Mouse (Mus musculus): ENCODE measurements around the gene Mthfd1l. TPM values are rescaled to one million over a fixed set of nuclear protein-coding genes. Genes with fewer than 3 reads are reported as not detected.

The Mthfd1l gene
- 13.3 and 13.7 TPM in 2 replicates for polyA plus RNA-seq (2016; fragmentation: Nextera tagmentation; extraction: Ambion mirVana)

- Histone ChIP-seq H3K9ac (replicated peaks) (peak within 1 kb of the TSS; percentile 83), H3K4me3 (replicated peaks) (peak within 1 kb of the TSS; percentile 68), H3K27ac (peak within 1 kb of the TSS; percentile 91), H3K4me2 (peak within 1 kb of the TSS; percentile 90), H3K27me3 (no peaks in the 10 kb centered on the region), H3K36me3 (no peaks in the 10 kb centered on the region), H3K4me1 (replicated peaks) (peaks cover 32% of the 10 kb centered on the region), H3K9me3 (no peaks in the 10 kb centered on the region)
- ATAC-seq (ENCODE audit: insufficient number of reproducible peaks, insufficient read depth, low FRiP score, low TSS enrichment, low read depth): peak; percentile 73
- WGBS: under 1% methylated on average over 40 of the region's 40 CpGs
Measured at GRCm38 (mm10) chr10:3972981-3973588, at the start of gene Mthfd1l. Gene Mthfd1l, plus strand, starts transcription at chr10:3973118.

GRCm38 (mm10) chr10:3928008-3928545 lies 44.8 kb upstream of the Mthfd1l start:
- Histone ChIP-seq H3K27me3 (no peaks in the 10 kb centered on the region), H3K4me2 (no peak overlapping the region), H3K9me3 (no peaks in the 10 kb centered on the region), H3K4me3 (replicated peaks) (no peak overlapping the region), H3K27ac (no peak overlapping the region), H3K9ac (replicated peaks) (no peak overlapping the region), H3K36me3 (0 out of 2 replicates have a peak, but pooled peaks cover 5% of the 10 kb centered on the region), H3K4me1 (replicated peaks) (no peaks in the 10 kb centered on the region)
- 73% methylated on average over 4 of the region's 4 CpGs for WGBS
- ATAC-seq (ENCODE audit: insufficient number of reproducible peaks, insufficient read depth, low FRiP score, low TSS enrichment, low read depth): no peak

- H3K27me3 ChIP-seq: no peaks in the 10 kb centered on the region
- no peaks in the 10 kb centered on the region; the same call in 1 of the 2 replicates for H3K4me1 ChIP-seq (replicated peaks)
- no peaks in the 10 kb centered on the region for H3K9me3 ChIP-seq
- H3K4me2 ChIP-seq: no peak overlapping the region
- H3K27ac ChIP-seq: no peak overlapping the region
- 0 out of 2 replicates have a peak, but pooled peaks cover 5% of the 10 kb centered on the region for H3K36me3 ChIP-seq
- no peak overlapping the region for H3K4me3 ChIP-seq (replicated peaks)
- H3K9ac ChIP-seq (replicated peaks): no peak overlapping the region
- no peak for ATAC-seq (ENCODE audit: insufficient number of reproducible peaks, insufficient read depth, low FRiP score, low TSS enrichment, low read depth)
Measured at GRCm38 (mm10) chr10:3931831-3932230, 41.1 kb upstream of the Mthfd1l start.

DNA sequence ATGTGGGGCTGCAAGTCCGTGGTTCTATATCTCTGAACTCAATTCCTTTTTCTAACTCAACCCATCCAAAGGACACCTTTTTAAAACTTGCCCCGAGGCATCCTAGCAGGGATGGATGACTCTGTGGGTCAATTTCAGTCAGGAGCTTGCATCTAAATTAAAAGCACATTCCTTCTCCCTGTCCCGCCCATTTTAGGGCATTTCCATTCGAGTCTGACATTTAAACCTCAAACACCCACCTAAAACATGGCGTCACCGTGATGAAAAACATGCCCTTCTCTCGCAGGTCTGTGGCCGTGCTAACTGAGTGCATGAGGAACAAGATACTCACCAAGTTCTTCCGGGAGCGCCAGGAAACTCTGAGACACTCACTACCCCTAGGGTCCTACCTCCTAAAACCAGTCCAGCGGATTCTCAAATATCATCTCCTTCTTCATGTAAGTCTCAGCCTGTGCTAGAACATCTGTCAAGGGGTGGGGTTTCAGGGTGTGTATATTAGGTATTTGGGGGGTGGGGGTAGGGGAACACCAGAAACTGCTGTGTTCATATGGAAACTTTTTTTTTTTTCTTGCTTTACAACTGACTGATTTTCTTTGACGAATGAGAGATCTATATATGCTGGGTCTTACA lies 39.5 kb upstream of the Mthfd1l start:
- H3K9me3 ChIP-seq: no peaks in the 10 kb centered on the region
- no peak overlapping the region for H3K4me2 ChIP-seq
- H3K4me1 ChIP-seq (replicated peaks): no peaks in the 10 kb centered on the region; the same call in 1 of the 2 replicates
- WGBS: 43% methylated on average over 12 of the region's 12 CpGs
- no peak overlapping the region for H3K27ac ChIP-seq
- no peak overlapping the region for H3K4me3 ChIP-seq (replicated peaks)
- H3K27me3 ChIP-seq: no peaks in the 10 kb centered on the region
- peaks cover 5% of the 10 kb centered on the region; the same call in 1 of the 2 replicates for H3K36me3 ChIP-seq
- no peak overlapping the region for H3K9ac ChIP-seq (replicated peaks)
- no peak for ATAC-seq (ENCODE audit: insufficient number of reproducible peaks, insufficient read depth, low FRiP score, low TSS enrichment, low read depth)

- H3K4me3 ChIP-seq (replicated peaks): no peak overlapping the region
- no peak for ATAC-seq (ENCODE audit: insufficient number of reproducible peaks, insufficient read depth, low FRiP score, low TSS enrichment, low read depth)
- peaks cover 12% of the 10 kb centered on the region for H3K4me1 ChIP-seq (replicated peaks)
- H3K9ac ChIP-seq (replicated peaks): no peak overlapping the region
- 0 out of 2 replicates have a peak, but pooled peaks cover 4% of the 10 kb centered on the region for H3K9me3 ChIP-seq
- H3K4me2 ChIP-seq: no peak overlapping the region
- H3K36me3 ChIP-seq: peaks cover 6% of the 10 kb centered on the region; the same call in 1 of the 2 replicates
- no peaks in the 10 kb centered on the region for H3K27me3 ChIP-seq
- no peak overlapping the region for H3K27ac ChIP-seq
Measured at GRCm38 (mm10) chr10:3936864-3937263, 36.1 kb upstream of the Mthfd1l start.

DNA sequence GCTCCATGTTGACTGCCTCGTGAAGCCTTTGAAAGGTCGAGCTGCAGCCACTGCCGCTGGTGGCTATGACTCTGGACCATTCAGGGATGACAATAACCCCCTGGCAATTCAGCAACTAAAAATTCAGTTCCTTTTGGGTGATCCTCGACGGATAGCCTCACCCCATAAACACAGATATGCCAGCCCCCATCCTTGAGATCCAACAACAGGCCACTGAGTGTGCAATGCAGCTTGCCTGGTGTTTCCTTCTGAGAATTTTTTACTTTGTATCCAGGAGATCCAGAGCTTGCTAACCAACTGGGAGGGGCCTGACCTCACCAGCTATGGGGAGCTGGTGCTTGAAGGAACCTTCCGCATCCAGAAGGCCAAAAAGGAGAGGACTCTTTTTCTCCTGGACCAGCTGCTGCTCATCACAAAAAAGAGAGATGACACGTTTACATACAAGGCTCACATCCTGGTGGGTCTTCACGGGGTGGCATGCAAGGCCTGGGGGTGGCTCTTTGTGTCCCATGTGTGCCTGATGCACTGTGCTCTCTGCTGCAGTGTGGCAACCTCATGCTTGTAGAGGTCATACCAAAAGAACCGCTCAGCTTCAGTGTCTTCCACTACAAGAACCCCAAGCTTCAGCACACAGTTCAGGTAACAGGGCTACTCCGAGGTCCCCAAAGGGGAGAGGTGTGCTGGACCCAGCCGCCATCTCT lies 32.9 kb upstream of the Mthfd1l start:
- Histone ChIP-seq H3K4me3 (replicated peaks) (no peak overlapping the region), H3K9me3 (0 out of 2 replicates have a peak, but pooled peaks cover 4% of the 10 kb centered on the region), H3K4me1 (replicated peaks) (peaks cover 19% of the 10 kb centered on the region), H3K4me2 (no peak overlapping the region), H3K27me3 (no peaks in the 10 kb centered on the region; the same call in 1 of the 2 replicates), H3K9ac (replicated peaks) (no peak overlapping the region), H3K27ac (0 out of 2 replicates have a peak overlapping the region, but pooled peaks have one; percentile 19), H3K36me3 (peaks cover 6% of the 10 kb centered on the region; the same call in 1 of the 2 replicates)
- 92% methylated on average over 11 of the region's 11 CpGs for WGBS
- ATAC-seq (ENCODE audit: insufficient number of reproducible peaks, insufficient read depth, low FRiP score, low TSS enrichment, low read depth): no peak

DNA sequence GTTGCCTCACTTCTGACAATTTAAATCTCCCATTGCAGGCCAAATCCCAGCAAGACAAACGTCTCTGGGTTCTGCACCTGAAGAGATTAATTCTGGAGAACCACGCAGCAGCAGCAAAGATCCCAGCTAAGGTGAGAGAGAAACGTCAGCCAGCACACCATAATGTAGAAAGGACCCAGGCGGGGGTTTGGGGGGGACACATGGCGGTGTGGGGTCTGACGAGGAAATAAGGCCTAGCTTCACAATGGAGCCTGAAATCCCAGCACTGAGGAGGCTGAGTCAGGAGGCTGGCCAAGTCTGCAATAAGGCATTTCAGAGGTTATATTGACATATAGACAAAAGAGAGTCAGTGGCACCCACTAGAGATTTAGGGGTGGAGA lies 32.3 kb upstream of the Mthfd1l start:
- Histone ChIP-seq H3K4me2 (no peak overlapping the region), H3K36me3 (peaks cover 6% of the 10 kb centered on the region; the same call in 1 of the 2 replicates), H3K9me3 (0 out of 2 replicates have a peak, but pooled peaks cover 4% of the 10 kb centered on the region), H3K27me3 (no peaks in the 10 kb centered on the region; the same call in 1 of the 2 replicates), H3K4me3 (replicated peaks) (no peak overlapping the region), H3K9ac (replicated peaks) (no peak overlapping the region), H3K4me1 (replicated peaks) (peaks cover 19% of the 10 kb centered on the region), H3K27ac (peak overlapping the region; percentile 64; the same call in 1 of the 2 replicates)
- no peak for ATAC-seq (ENCODE audit: insufficient number of reproducible peaks, insufficient read depth, low FRiP score, low TSS enrichment, low read depth)
- 87% methylated on average over 6 of the region's 6 CpGs for WGBS

- Histone ChIP-seq H3K36me3 (peaks cover 6% of the 10 kb centered on the region; the same call in 1 of the 2 replicates), H3K9ac (replicated peaks) (no peak overlapping the region), H3K27ac (peak overlapping the region; percentile 64), H3K4me1 (replicated peaks) (peaks cover 19% of the 10 kb centered on the region), H3K9me3 (0 out of 2 replicates have a peak, but pooled peaks cover 4% of the 10 kb centered on the region), H3K4me3 (replicated peaks) (no peak overlapping the region), H3K27me3 (no peaks in the 10 kb centered on the region; the same call in 1 of the 2 replicates), H3K4me2 (no peak overlapping the region)
- 26% methylated on average over 11 of the region's 11 CpGs for WGBS
- peak; percentile 32; the same call in 1 of the 2 replicates for ATAC-seq (ENCODE audit: insufficient number of reproducible peaks, insufficient read depth, low FRiP score, low TSS enrichment, low read depth)
Measured at GRCm38 (mm10) chr10:3941054-3941757, 31.7 kb upstream of the Mthfd1l start.

DNA sequence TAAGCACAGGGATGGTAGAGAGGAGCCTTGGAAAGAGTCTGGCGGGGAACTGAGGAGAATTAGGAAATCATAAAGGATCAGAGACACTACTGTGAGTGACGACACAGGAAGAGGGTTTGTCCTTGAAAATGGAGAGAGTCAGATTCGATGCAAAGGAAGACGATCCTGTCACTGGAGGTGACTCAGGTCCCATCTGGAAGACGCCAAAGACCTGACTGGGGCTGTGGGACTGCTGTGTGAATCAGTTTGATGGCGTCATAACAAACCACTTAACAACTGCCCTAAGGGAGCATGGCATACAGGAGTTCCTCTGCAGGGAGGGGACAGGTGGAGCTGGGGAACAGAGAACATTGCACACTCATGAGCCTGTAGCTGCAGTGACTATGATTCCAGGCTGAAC lies 30.6 kb upstream of the Mthfd1l start:
- H3K36me3 ChIP-seq: peaks cover 12% of the 10 kb centered on the region; the same call in 1 of the 2 replicates
- H3K4me3 ChIP-seq (replicated peaks): no peak overlapping the region
- peaks cover 19% of the 10 kb centered on the region for H3K4me1 ChIP-seq (replicated peaks)
- no peak overlapping the region for H3K4me2 ChIP-seq
- no peak overlapping the region for H3K9ac ChIP-seq (replicated peaks)
- WGBS: 43% methylated on average over 6 of the region's 6 CpGs
- no peak overlapping the region for H3K27ac ChIP-seq
- ATAC-seq (ENCODE audit: insufficient number of reproducible peaks, insufficient read depth, low FRiP score, low TSS enrichment, low read depth): no peak; the same call in 1 of the 2 replicates
- H3K27me3 ChIP-seq: no peaks in the 10 kb centered on the region; the same call in 1 of the 2 replicates
- 0 out of 2 replicates have a peak, but pooled peaks cover 4% of the 10 kb centered on the region for H3K9me3 ChIP-seq

Data from limb, embryonic 12.5 days (tissue).